8 mouse cellular contexts compared by ENCODE assay signal in genomic region chr10:117375163-117375562, GRCm38 (mm10). TPM values are rescaled to one million over a fixed set of nuclear protein-coding genes. Genes with fewer than 3 reads are reported as not detected.
DNase-seq lines count a peak whose midpoint lies in the region; ATAC-seq and TF ChIP-seq lines count a peak whose summit lies in the region.

No protein-coding gene starts in this region.

- peak overlapping the region; percentile 89 for H3K4me3 ChIP-seq in erythroblast, embryonic 14.5 days (replicated peaks)
- peak overlapping the region; percentile 85 for H3K4me3 ChIP-seq in C2C12 (ENCODE audit: insufficient read depth, poor library complexity, severe bottlenecking)
- H3K4me3 ChIP-seq in forebrain, embryonic 16.5 days (replicated peaks; ENCODE audit: low read length): peak overlapping the region; percentile 97
- H3K4me3 ChIP-seq in liver, postnatal 0 days (ENCODE audit: low read depth, low read length): peak overlapping the region; percentile 92

- H3K4me1 ChIP-seq in erythroblast, embryonic 14.5 days (ENCODE audit: control insufficient read depth): peaks cover 30% of the 10 kb centered on the region
- peaks cover 18% of the 10 kb centered on the region for H3K4me1 ChIP-seq in forebrain, embryonic 16.5 days (replicated peaks; ENCODE audit: control insufficient read depth, insufficient read depth, low read length)
- H3K4me1 ChIP-seq in liver, postnatal 0 days (ENCODE audit: insufficient read depth): peaks cover 14% of the 10 kb centered on the region

- WGBS in forebrain, embryonic 16.5 days: 22% methylated on average over 10 of the region's 10 CpGs
- 11% methylated on average over 10 of the region's 10 CpGs for WGBS in liver, postnatal 0 days (ENCODE audit: insufficient replicate concordance)

- H3ac ChIP-seq in C2C12 (ENCODE audit: control insufficient read depth, insufficient read length, low read depth): no peak overlapping the region

- no peak for TF ChIP-seq CTCF in C2C12 (IDR thresholded peaks at IDR 0.05; ENCODE audit: control insufficient read depth, insufficient read depth, insufficient read length)
- TF ChIP-seq CTCF in liver, postnatal 0 days (IDR thresholded peaks at IDR 0.05; ENCODE audit: low read depth): no peak

- H3K36me3 ChIP-seq in erythroblast, embryonic 14.5 days (ENCODE audit: control insufficient read depth): no peaks in the 10 kb centered on the region; the same call in 1 of the 2 replicates
- peaks cover 4% of the 10 kb centered on the region for H3K36me3 ChIP-seq in C2C12 (ENCODE audit: control insufficient read depth, insufficient read depth)
- no peaks in the 10 kb centered on the region for H3K36me3 ChIP-seq in forebrain, embryonic 16.5 days (ENCODE audit: control insufficient read depth, insufficient read depth)
- H3K36me3 ChIP-seq in liver, postnatal 0 days (replicated peaks; ENCODE audit: insufficient read depth, low read length): no peaks in the 10 kb centered on the region

- ATAC-seq in erythroblast, adult 5-6 weeks (replicated peaks; ENCODE audit: low FRiP score, poor library complexity, severe bottlenecking): no peak
- no peak for ATAC-seq in forebrain, embryonic 16.5 days
- ATAC-seq in liver, postnatal 0 days: no peak

- peak overlapping the region; percentile 99; the same call in 1 of the 2 replicates for H3K9ac ChIP-seq in forebrain, embryonic 16.5 days (replicated peaks; ENCODE audit: low read depth, low read length)
- H3K9ac ChIP-seq in liver, postnatal 0 days (replicated peaks): peak overlapping the region; percentile 92

- no peak for DNase-seq in liver, postnatal 0 days
- no peak for DNase-seq in B cell, adult 2 months
- DNase-seq in frontal cortex, adult 2 months (ENCODE audit: extremely low spot score in 1 of 2, low spot score in 1 of 2): no peak
- no peak for DNase-seq in layer of hippocampus, postnatal 10 days (ENCODE audit: low spot score in 2 of 2)

- no peaks in the 10 kb centered on the region for H3K27me3 ChIP-seq in erythroblast, embryonic 14.5 days (ENCODE audit: control insufficient read depth)
- no peaks in the 10 kb centered on the region for H3K27me3 ChIP-seq in C2C12 (ENCODE audit: control insufficient read depth, insufficient read depth, insufficient read length)
- no peaks in the 10 kb centered on the region for H3K27me3 ChIP-seq in forebrain, embryonic 16.5 days (replicated peaks; ENCODE audit: control insufficient read depth, insufficient read depth, low read length)
- no peaks in the 10 kb centered on the region for H3K27me3 ChIP-seq in liver, postnatal 0 days (ENCODE audit: insufficient read depth, low read length)

- peaks cover 60% of the 10 kb centered on the region for H3K79me3 ChIP-seq in C2C12 (ENCODE audit: low read depth)

- H3K4me2 ChIP-seq in forebrain, embryonic 16.5 days (ENCODE audit: low read length): peak overlapping the region; percentile 65
- peak overlapping the region; percentile 87 for H3K4me2 ChIP-seq in liver, postnatal 0 days (ENCODE audit: low read depth, low read length)

- no peak overlapping the region for H3K27ac ChIP-seq in forebrain, embryonic 16.5 days (ENCODE audit: low read length)
- H3K27ac ChIP-seq in liver, postnatal 0 days (ENCODE audit: low read depth): peak overlapping the region; percentile 89

- H3K79me2 ChIP-seq in C2C12 (ENCODE audit: control insufficient read depth, insufficient read depth): peaks cover 68% of the 10 kb centered on the region

- H3K9me3 ChIP-seq in erythroblast, embryonic 14.5 days (ENCODE audit: control insufficient read depth, low read length): no peaks in the 10 kb centered on the region
- no peaks in the 10 kb centered on the region for H3K9me3 ChIP-seq in forebrain, embryonic 16.5 days (ENCODE audit: control insufficient read depth, low read length)
- H3K9me3 ChIP-seq in liver, postnatal 0 days (ENCODE audit: low read length): no peaks in the 10 kb centered on the region

- TF ChIP-seq EP300 in liver, postnatal 0 days (IDR thresholded peaks at IDR 0.05; ENCODE audit: low read depth): no peak

TF ChIP-seq in C2C12, 6 proteins besides CTCF, POLR2A, EP300 and RAD21:
- no peak for TF ChIP-seq CEBPB (IDR thresholded peaks at IDR 0.05; ENCODE audit: low read depth)
- no peak for TF ChIP-seq FOSL1 (IDR thresholded peaks at IDR 0.05; ENCODE audit: insufficient read depth, low read length, poor library complexity, severe bottlenecking)
- TF ChIP-seq MAX (IDR thresholded peaks at IDR 0.05): no peak
- TF ChIP-seq MYOG (IDR thresholded peaks at IDR 0.05; ENCODE audit: control insufficient read depth, extremely low read depth, insufficient read length): no peak
- no peak for TF ChIP-seq USF1 (IDR thresholded peaks at IDR 0.05; ENCODE audit: low read depth)
- TF ChIP-seq MYOD1 (IDR thresholded peaks at IDR 0.05; ENCODE audit: control insufficient read depth, insufficient read length, low read depth): no peak
TF ChIP-seq in C2C12: peak in this region for 0.

RNA-seq across cellular contexts. Expression of gene Cpsf6, which starts 4.7 kb away (rescaled TPM):
- polyA plus RNA-seq in erythroblast, embryonic 14.5 days (2012): 14.4 and 14.8 TPM in 2 replicates
- total RNA-seq in erythroblast, adult 5-6 weeks (2015; ENCODE audit: low replicate concordance): 37.6 and 47.7 TPM in 2 replicates
- total RNA-seq in erythroblast, adult 5-6 weeks (2017; ENCODE audit: low replicate concordance): 36.5 and 47.0 TPM in 2 replicates
- 36.6 TPM for polyA plus RNA-seq in C2C12 (2012; fragmentation: generic; extraction: Trizol)
- polyA plus RNA-seq in forebrain, embryonic 16.5 days (2015; fragmentation: Nextera tagmentation; extraction: Ambion mirVana): 203 and 225 TPM in 2 replicates
- polyA plus RNA-seq in liver, postnatal 0 days (2015; fragmentation: Nextera tagmentation; extraction: Ambion mirVana): 34.4 and 38.6 TPM in 2 replicates
- polyA plus RNA-seq in frontal cortex, adult 2 months (2012; rRNA removed): 64.5 and 68.6 TPM in 2 replicates
- 100 to 1,000 TPM; 116 to 122 TPM for total RNA-seq in layer of hippocampus, postnatal 10 days (2021)
